Mouse (Mus musculus) CD4-positive helper T cell, adult 2 months (primary cell): Measurements from ENCODE around the gene Rnf185.

Source experiments
- DNase-seq: peaks from one replicate; pipeline ENCODE4 v3.0.0-alpha.2; 2012; ENCODE audit warnings: low read depth, missing footprints, low spot score

The Rnf185 gene

GRCm38 (mm10) chr11:3396091-3396490 is 56.1 kb downstream of the Rnf185 start:
- no peak for DNase-seq

DNA sequence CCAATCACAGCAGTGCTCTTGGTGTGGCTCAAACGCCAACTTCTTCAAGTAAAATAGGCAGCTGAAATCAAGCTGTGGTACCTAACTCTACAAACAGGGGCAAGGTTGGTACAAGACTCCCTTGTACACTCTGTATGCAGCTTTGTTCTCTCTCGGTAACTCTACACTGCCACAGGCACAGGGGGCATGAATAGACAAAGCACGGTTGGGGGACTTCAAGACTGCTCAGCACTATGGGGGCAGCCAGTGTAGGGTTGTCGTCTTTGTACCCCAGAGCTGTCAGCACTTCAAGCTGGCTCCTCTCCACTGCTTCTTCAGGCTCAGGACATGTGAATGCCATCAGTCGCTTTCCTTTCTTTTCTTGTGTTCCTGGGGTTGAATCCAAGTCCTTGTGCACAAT is 57.6 kb downstream of the Rnf185 start:
- no peak for DNase-seq

DNA sequence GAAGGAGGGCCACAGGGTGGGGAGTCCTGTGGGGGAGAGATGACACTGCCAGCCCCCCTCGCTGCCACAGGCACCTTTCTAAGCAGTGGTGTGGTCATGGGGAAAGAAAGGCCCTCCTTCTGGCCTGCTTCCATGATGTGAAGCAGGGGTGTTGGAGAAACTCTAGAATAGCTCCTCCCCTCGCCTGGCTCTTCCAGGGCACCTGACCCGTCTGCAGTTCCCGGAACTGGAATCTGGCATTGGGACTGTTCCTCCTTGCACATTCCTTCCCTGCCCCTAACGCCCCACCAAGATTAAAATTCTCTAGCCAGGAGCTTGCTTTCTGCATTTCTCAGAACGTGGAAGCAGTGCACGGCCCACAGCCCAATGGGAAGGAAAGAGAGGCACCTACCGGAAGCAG is 59.6 kb downstream of the Rnf185 start:
- DNase-seq, result no peak

- no peak for DNase-seq
Observed at GRCm38 (mm10) chr11:3390789-3391188, 61.4 kb downstream of the Rnf185 start.

- DNase-seq, result no peak
Observed at GRCm38 (mm10) chr11:3389996-3390395, 62.2 kb downstream of the Rnf185 start.

DNA sequence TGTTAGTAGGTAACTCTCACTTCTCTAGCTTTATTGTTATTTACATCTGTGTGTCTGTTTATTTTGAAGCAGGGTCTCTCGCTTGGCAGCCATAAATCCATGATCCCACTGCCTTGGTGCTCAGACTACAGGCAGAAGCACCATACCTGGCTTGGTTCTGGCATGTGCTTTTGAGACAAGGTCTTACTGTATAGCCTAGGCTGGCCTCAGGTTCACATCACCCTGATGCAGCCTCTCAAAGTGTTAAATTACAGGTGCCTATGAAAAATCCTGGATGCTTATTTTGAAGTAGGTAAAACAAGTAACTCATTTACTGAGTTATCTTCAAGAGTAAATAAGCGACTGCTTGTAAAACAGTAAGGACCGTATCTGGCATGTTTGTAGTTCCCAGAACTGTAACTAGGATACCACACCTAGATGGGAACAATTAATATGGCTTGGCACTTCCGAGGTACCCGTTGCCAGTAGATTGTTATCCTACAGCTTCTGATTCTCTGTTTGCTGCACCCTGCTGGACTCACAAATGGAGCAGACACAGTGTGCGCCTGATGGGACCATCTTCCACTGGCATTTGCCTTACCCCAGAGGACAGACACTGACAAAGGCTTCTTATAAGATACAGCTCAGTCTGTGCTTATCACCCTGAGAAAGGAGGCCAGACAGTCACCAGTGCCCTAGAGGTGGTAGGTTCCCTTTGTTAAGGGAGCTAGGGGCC is 64.5 kb downstream of the Rnf185 start:
- no peak for DNase-seq

DNA sequence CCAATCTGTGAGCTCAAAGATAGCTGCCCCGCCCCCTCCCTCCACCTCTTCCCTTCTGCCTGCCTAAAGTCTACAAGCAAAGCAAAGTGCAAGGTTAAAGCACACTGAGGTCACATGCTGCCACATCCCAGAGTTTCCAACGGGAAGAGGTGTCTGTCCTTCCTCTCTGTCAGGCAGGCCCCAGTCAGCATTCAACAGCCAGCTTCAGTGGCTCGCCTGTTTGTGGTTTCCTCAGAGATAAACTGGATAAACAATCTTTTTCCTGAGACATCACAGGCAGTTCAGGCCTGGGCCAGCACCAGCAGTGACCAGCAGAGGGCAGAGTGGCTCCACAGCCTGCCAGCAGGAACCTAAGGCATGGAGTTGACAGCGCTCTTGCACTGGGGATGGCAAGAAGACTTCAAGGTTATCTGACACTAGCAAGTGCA is 65.2 kb downstream of the Rnf185 start:
- peak; percentile 83 for DNase-seq

GRCm38 (mm10) chr11:3382602-3383594 is 69.3 kb downstream of the Rnf185 start:
- no peak for DNase-seq

- DNase-seq, result no peak
Observed at GRCm38 (mm10) chr11:3381148-3381814, 70.9 kb downstream of the Rnf185 start.

DNA sequence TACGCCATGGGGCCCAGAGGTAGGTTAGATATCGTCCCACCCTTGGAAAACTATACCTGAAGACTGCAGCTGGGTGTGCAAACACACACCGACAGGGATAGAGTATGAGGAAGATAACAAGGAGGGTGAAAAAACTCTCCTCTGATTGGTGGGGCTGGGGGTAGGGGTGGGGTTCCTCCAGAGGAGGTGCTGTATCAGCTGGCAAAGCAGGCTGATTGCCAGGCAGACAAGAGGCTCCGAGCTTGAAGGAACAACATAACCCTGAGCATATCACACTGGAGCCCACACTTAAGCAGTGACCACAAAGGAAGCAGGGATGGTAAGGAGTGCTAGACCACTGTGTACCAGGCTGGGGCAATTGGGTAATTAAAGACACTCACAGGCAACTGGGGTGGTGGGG is 72.7 kb downstream of the Rnf185 start:
- DNase-seq, result no peak

- DNase-seq, result no peak
Observed at GRCm38 (mm10) chr11:3374741-3375140, 77.4 kb downstream of the Rnf185 start.

DNA sequence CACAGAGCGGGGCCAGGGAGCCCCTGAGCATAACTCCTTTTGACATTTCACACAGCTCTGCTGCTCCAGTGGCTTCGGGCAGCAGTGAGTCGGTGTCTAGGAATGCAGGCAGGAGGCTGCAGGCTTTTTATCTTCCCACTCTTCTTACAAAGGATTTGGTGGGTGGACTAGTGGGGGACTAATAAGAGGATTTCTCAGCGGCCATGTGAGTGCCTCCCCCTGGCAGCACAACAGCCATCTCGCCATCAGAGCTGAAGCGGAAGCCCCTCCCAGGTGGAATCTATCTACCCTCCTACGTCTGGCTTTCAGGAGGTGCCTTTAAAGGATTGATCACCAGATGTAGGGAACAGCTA is 77.9 kb downstream of the Rnf185 start:
- DNase-seq, result no peak

DNA sequence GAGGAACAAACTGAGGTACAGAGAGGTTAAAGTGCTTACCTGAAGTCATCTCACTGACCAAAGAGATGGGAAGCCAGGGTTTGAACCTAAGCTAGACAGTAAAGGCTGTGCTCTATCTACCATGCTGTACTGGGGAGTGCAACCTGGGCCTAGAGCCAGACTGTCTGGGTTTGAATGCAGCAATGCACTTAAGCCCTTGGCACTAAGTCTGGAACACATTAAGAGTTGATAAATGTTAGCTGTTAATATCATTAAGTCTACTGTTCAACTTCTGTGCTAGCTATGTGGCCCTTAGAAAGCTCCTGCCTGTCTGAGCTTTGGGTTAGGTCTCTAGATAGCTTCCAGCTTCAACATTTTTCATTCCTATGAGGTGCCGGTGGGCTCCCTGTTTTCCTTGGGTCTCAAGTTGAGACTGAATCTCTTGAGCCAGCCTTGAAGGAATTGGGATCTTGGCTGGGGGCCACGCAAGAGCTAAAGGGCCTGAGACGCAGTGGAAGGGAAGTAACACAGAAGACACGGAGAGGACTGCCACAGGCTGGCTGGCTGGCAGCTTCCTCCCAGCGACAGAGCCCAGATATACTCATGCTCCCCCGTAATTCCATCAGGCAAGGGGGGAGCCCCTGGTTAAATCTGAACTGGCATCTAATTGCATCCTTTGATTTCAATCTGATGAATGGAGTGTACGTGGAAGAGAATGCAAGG is 78.4 kb downstream of the Rnf185 start:
- DNase-seq, result no peak

GRCm38 (mm10) chr11:3371599-3372295 is 80.4 kb downstream of the Rnf185 start:
- no peak for DNase-seq

DNA sequence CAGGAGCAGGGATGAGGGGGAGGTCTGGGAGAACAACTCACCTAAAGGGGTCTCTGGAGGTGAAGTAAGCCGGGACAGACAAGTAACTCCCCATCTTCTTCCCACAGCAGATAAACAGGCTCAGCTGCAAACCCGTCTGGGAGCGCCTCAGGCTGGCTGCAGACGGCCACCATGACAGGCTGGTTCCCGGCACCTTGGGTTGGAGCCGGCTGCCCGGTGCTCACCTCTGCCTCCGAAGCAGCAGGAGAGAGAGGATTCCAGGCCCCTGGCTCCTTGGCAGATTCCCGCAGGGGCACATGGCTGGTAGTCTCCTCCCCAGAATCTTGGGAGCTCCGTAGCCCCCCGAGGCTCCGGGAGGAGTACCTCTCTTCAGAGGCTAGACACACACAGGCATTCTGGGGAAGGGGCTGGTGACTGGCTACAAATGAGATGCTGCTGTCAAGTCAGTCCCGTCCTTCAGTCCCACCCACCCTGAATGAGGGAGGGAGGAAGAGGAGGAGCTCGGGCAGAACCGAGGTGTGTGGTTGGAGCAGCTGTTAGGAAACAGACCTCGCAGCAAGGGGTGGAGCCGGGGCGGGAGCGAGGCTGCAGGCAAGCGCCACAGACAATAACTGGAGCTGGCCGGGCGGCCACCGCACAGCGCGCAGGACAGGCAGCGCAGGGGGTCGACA is 81.1 kb downstream of the Rnf185 start:
- peak; percentile 70 for DNase-seq

GRCm38 (mm10) chr11:3370162-3370561 is 82.0 kb downstream of the Rnf185 start:
- DNase-seq, result no peak

DNA sequence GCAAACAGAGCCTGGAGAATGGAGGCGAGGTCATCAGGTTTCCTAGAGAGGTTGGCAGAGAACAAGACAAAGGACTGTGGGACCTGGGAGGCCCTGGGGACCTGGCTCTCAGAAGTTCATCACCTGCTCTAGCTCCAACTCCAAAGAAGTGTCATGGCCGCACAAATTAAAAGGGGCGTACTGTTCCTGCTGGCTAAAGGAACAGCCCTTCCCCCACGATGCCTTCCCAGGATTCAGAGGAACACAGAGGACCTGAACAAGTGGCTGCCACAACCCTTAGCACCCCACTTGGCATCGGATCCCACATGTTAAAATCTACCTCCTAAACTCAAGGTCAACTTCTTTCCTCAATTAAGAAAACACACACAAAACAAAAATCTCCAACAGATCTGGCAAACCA is 82.7 kb downstream of the Rnf185 start:
- DNase-seq, result no peak

DNA sequence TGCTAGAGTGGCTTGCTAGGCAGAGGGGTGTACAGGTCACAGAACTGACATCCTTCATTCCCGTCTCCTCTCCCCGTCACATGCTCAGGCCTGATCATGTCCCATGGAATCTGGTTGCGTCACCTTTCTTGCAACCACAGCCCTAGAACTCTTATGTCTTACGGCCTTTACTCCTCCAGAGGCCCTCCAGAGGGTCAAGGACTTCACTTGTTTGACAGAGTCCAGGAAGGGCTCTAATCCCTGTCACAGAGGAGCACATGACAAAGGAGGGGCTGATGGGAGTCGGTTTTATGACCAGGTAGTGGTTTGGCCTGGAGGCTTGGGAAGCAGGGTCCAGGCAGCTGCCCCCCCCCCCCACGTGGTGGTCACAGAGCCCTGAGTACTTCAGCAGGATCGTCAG is 83.2 kb downstream of the Rnf185 start:
- DNase-seq, result no peak

DNA sequence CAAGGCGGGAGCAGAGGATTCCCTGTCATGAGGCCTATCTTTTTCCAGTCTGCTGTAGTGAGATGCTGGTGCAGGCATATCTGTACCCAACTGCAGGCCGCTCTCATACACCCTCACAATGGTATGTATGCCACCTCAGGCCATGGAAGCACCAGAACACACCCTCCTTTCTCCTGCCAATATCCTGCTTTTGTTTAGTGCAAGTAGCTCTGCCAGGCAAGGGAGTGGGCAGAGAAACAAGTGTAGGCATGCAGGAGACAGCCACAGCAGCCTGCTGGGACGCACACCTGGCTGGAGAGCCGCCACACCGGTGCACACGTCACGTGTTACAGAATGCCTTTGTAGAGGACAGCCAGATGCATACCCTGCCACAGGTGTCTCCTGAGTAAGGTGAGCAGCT is 85.8 kb downstream of the Rnf185 start:
- DNase-seq, result no peak
